Mouse (Mus musculus) ES-Bruce4 (cell line): ENCODE results near the gene Cenph. TPM values are rescaled to one million over a fixed set of nuclear protein-coding genes. Genes with fewer than 3 reads are reported as not detected.

ENCODE experiments used
- H3K27ac ChIP-seq: 2 replicates; pipeline ENCODE4 v1.5.1; 2012; ENCODE audit warnings: low read length, inconsistent platforms; ENCODE audit not compliant: insufficient read depth
- H3K27me3 ChIP-seq: 2 replicates; pipeline ENCODE4 v1.6.1; 2012; ENCODE audit warnings: mild to moderate bottlenecking, low read length, inconsistent platforms; ENCODE audit not compliant: control insufficient read depth, poor library complexity, insufficient read depth, severe bottlenecking
- H3K36me3 ChIP-seq: 2 replicates; pipeline ENCODE4 v1.6.1; 2012; ENCODE audit warnings: inconsistent platforms, mild to moderate bottlenecking, low read length, moderate library complexity; ENCODE audit not compliant: control insufficient read depth, poor library complexity, insufficient read depth, severe bottlenecking
- H3K4me1 ChIP-seq: one replicate; pipeline ENCODE4 v1.8.1; 2011; ENCODE audit warnings: low read length; ENCODE audit not compliant: control insufficient read depth, insufficient read depth
- H3K4me3 ChIP-seq: 2 replicates; pipeline ENCODE4 v1.5.1; 2011; ENCODE audit warnings: low read depth, mild to moderate bottlenecking, low read length
- H3K9ac ChIP-seq: 2 replicates; pipeline ENCODE4 v1.6.1; 2012; ENCODE audit warnings: low read depth, mild to moderate bottlenecking, inconsistent platforms; ENCODE audit not compliant: poor library complexity, severe bottlenecking
- H3K9me3 ChIP-seq: replicated peaks from 2 replicates; pipeline ENCODE4 v1.6.1; 2012; ENCODE audit warnings: mild to moderate bottlenecking, low read length, inconsistent platforms; ENCODE audit not compliant: control insufficient read depth, poor library complexity, insufficient read depth, severe bottlenecking
- CTCF ChIP-seq: IDR thresholded peaks from one replicate; pipeline ENCODE4 v1.8.1; 2011; ENCODE audit warnings: low read depth, low read length
- EP300 ChIP-seq: IDR thresholded peaks from 2 replicates; pipeline ENCODE4 v1.6.1; 2011; ENCODE audit warnings: low read depth, low read length; ENCODE audit not compliant: insufficient read depth
- POLR2A ChIP-seq: IDR thresholded peaks from one replicate; pipeline ENCODE4 v1.8.1; 2011; ENCODE audit warnings: low read length; ENCODE audit not compliant: insufficient read depth
- polyA plus RNA-seq: library from polyadenylated mRNA; stranded (reverse); fragments of >200 nt; gene quantifications from 2 replicates; pipeline ENCODE4 v1.2.4, GENCODE M21; 2011; ENCODE audit warnings: low read depth; ENCODE audit not compliant: missing spikeins, insufficient read depth, insufficient read length

The Cenph gene
- polyA plus RNA-seq, 1 experiment = 58.8 TPM

- H3K9ac ChIP-seq = no peak overlapping the region
- H3K4me1 ChIP-seq = no peaks in the 10 kb centered on the region
- H3K36me3 ChIP-seq = no peaks in the 10 kb centered on the region
- H3K27ac ChIP-seq = no peak overlapping the region
- H3K4me3 ChIP-seq = no peak overlapping the region
- H3K27me3 ChIP-seq = no peaks in the 10 kb centered on the region
- no peaks in the 10 kb centered on the region for H3K9me3 ChIP-seq
- TF ChIP-seq POLR2A = no peak
- no peak for TF ChIP-seq CTCF
- TF ChIP-seq EP300 = no peak
Measured at GRCm38 (mm10) chr13:100753011-100753410, 22.7 kb downstream of the Cenph start.

DNA sequence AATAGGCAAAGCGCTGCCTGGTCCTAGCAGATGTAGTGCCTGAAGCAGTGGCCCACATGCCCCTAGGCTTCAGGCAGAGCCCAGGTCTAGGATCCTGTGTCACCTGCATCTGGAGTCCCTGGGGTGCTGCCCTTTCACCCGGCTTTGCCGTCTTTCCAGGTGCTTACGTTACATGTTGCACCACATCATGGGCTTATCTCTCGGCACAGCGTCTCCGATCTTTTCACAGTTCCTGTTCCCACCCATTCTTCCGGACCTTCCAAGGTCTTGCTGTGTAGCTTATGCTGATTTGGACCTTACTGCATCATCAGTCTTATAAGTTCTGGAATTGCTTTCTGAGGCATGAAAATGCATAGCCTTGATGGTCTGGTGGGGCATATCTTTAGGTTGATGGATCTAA, 23.2 kb downstream of the Cenph start:
- H3K9ac ChIP-seq = no peak overlapping the region
- TF ChIP-seq EP300 = no peak
- no peak for TF ChIP-seq CTCF
- TF ChIP-seq POLR2A = no peak
- H3K36me3 ChIP-seq = no peaks in the 10 kb centered on the region
- no peaks in the 10 kb centered on the region for H3K27me3 ChIP-seq
- no peak overlapping the region for H3K27ac ChIP-seq
- H3K4me3 ChIP-seq = no peak overlapping the region
- H3K4me1 ChIP-seq = no peaks in the 10 kb centered on the region
- H3K9me3 ChIP-seq = no peaks in the 10 kb centered on the region

DNA sequence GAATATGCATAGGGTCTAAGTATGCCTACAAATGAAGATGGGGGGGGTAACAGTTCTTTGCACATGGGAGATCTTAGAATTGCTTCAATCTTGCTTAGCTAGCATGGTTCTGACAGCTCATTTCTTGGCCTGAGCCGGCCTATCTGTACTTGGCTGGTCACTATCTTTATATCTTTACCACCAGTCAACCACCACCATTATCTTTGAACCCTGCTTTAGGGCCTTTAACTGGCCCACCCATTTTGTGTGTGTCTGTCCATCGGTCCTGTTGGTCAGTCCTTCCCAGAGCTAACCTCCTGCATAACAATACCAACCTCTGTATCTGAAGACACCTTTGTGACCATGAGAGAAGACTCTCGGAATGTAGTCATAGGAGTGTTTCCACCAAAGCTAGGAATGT, 24.3 kb downstream of the Cenph start:
- no peaks in the 10 kb centered on the region for H3K27me3 ChIP-seq
- no peak overlapping the region for H3K27ac ChIP-seq
- no peak overlapping the region for H3K4me3 ChIP-seq
- no peaks in the 10 kb centered on the region for H3K36me3 ChIP-seq
- no peaks in the 10 kb centered on the region for H3K4me1 ChIP-seq
- H3K9ac ChIP-seq = no peak overlapping the region
- H3K9me3 ChIP-seq = no peaks in the 10 kb centered on the region
- TF ChIP-seq POLR2A (no peak), CTCF (no peak), EP300 (no peak)

GRCm38 (mm10) chr13:100750799-100751198, 24.9 kb downstream of the Cenph start:
- Histone ChIP-seq H3K27ac (no peak overlapping the region), H3K9me3 (no peaks in the 10 kb centered on the region), H3K9ac (no peak overlapping the region), H3K4me3 (no peak overlapping the region), H3K36me3 (no peaks in the 10 kb centered on the region), H3K27me3 (no peaks in the 10 kb centered on the region), H3K4me1 (no peaks in the 10 kb centered on the region)
- TF ChIP-seq CTCF (no peak), EP300 (no peak), POLR2A (no peak)

GRCm38 (mm10) chr13:100748638-100749037, 27.1 kb downstream of the Cenph start:
- no peaks in the 10 kb centered on the region for H3K4me1 ChIP-seq
- H3K27ac ChIP-seq = peak overlapping the region; percentile 84; the same call in 1 of the 2 replicates
- no peak overlapping the region for H3K9ac ChIP-seq
- peak overlapping the region; percentile 70 for H3K4me3 ChIP-seq
- H3K9me3 ChIP-seq = no peaks in the 10 kb centered on the region
- no peaks in the 10 kb centered on the region for H3K27me3 ChIP-seq
- no peak for TF ChIP-seq CTCF
- no peak for TF ChIP-seq POLR2A
- TF ChIP-seq EP300 = no peak
- H3K36me3 ChIP-seq = no peaks in the 10 kb centered on the region

- no peaks in the 10 kb centered on the region for H3K9me3 ChIP-seq
- peaks cover 2% of the 10 kb centered on the region for H3K4me1 ChIP-seq
- H3K36me3 ChIP-seq = no peaks in the 10 kb centered on the region
- no peak overlapping the region for H3K27ac ChIP-seq
- H3K4me3 ChIP-seq = no peak overlapping the region
- no peak for TF ChIP-seq EP300
- TF ChIP-seq CTCF = no peak
- no peak for TF ChIP-seq POLR2A
- H3K27me3 ChIP-seq = no peaks in the 10 kb centered on the region
- H3K9ac ChIP-seq = no peak overlapping the region
Measured at GRCm38 (mm10) chr13:100746090-100746489, 29.6 kb downstream of the Cenph start.
